Mouse (Mus musculus) hindbrain, postnatal 0 days (tissue): ENCODE measurements at regions not wholly inside any gene's neighbourhood (a gene's known extent, or its start where the extent isn't known, plus 50 kb on each side); places are given as distances from the start of the nearest gene placed in this dataset.
A peak's percentile ranks its signal among the peaks of the same experiment; 100 is the strongest.

Source experiments
- ATAC-seq: fragments of 200-750 bp; cut with Nextera tagmentation; 2 replicates; pipeline ENCODE4 v1.8.0; 2017; ENCODE audit warnings: mild to moderate bottlenecking, moderate TSS enrichment, moderate library complexity
- DNase-seq: peaks from one replicate; pipeline ENCODE4 v3.0.0-alpha.2; 2015; ENCODE audit warnings: low spot score
- H3K27ac ChIP-seq: fragments of 300-500 bp; sonication (generic); 2 replicates; pipeline ENCODE4 v1.5.1; 2014; ENCODE audit warnings: mild to moderate bottlenecking
- H3K27me3 ChIP-seq: fragments of 300-500 bp; sonication (generic); 2 replicates; pipeline ENCODE4 v1.6.1; 2014; ENCODE audit warnings: low read length, mixed read lengths; ENCODE audit not compliant: insufficient read depth
- H3K36me3 ChIP-seq: fragments of 300-500 bp; sonication (generic); 2 replicates; pipeline ENCODE4 v1.6.1; 2014; ENCODE audit warnings: low read length, mixed read lengths; ENCODE audit not compliant: insufficient read depth
- H3K4me1 ChIP-seq: fragments of 300-500 bp; sonication (generic); 2 replicates; pipeline ENCODE4 v1.6.1; 2014; ENCODE audit warnings: antibody characterized with exemption, low read length, mixed read lengths; ENCODE audit not compliant: insufficient read depth
- H3K4me2 ChIP-seq: fragments of 300-500 bp; sonication (generic); 2 replicates; pipeline ENCODE4 v1.6.1; 2014; ENCODE audit warnings: low read depth, mild to moderate bottlenecking, low read length, moderate library complexity, mixed read lengths
- H3K4me3 ChIP-seq: fragments of 300-500 bp; sonication (generic); 2 replicates; pipeline ENCODE4 v1.5.1; 2014; ENCODE audit warnings: low read length
- H3K9ac ChIP-seq: fragments of 300-500 bp; sonication (generic); replicated peaks from 2 replicates; pipeline ENCODE4 v1.6.1; 2014; ENCODE audit warnings: mild to moderate bottlenecking, low read length, moderate library complexity, mixed read lengths
- H3K9me3 ChIP-seq: fragments of 300-500 bp; sonication (generic); 2 replicates; pipeline ENCODE4 v1.6.1; 2016; ENCODE audit warnings: low read length, mixed read lengths
- CTCF ChIP-seq: IDR thresholded peaks from 2 replicates; pipeline ENCODE4 v1.5.1; 2016; ENCODE audit warnings: antibody characterized with exemption, control low read depth, low read depth
- WGBS: fragments of 180-500 bp; shearing (Covaris S2); extraction: QIAGEN DNeasy Blood & Tissue Kit; methylation state at CpG from one replicate; pipeline ENCODE4 v1.1.7; 2014; 5-methylcytosine and 5-hydroxymethylcytosine counted together

GRCm38 (mm10) chr13:55981041-55981440 lies 145.0 kb upstream of the Pitx1 start:
- TF ChIP-seq CTCF = no peak
- Histone ChIP-seq H3K9ac (no peak overlapping the region), H3K4me3 (no peak overlapping the region), H3K9me3 (no peaks in the 10 kb centered on the region), H3K4me1 (no peaks in the 10 kb centered on the region), H3K27ac (no peak overlapping the region), H3K36me3 (no peaks in the 10 kb centered on the region), H3K4me2 (no peak overlapping the region), H3K27me3 (no peaks in the 10 kb centered on the region)
- WGBS = 54% methylated on average over 6 of the region's 6 CpGs
- no peak for DNase-seq
- no peak for ATAC-seq

GRCm38 (mm10) chr13:55977902-55978301 lies 141.9 kb upstream of the Pitx1 start:
- TF ChIP-seq CTCF = no peak
- ATAC-seq = no peak
- H3K4me2 ChIP-seq = no peak overlapping the region
- no peaks in the 10 kb centered on the region for H3K27me3 ChIP-seq
- H3K4me3 ChIP-seq = no peak overlapping the region
- no peaks in the 10 kb centered on the region for H3K36me3 ChIP-seq
- no peak overlapping the region for H3K9ac ChIP-seq
- no peaks in the 10 kb centered on the region for H3K4me1 ChIP-seq
- H3K9me3 ChIP-seq = no peaks in the 10 kb centered on the region
- 79% methylated on average over 3 of the region's 3 CpGs for WGBS
- DNase-seq = no peak
- H3K27ac ChIP-seq = no peak overlapping the region

- DNase-seq = peak; percentile 31
- Histone ChIP-seq H3K27me3 (no peaks in the 10 kb centered on the region), H3K36me3 (no peaks in the 10 kb centered on the region), H3K27ac (peak overlapping the region; percentile 17; the same call in 1 of the 2 replicates), H3K4me1 (no peaks in the 10 kb centered on the region), H3K9ac (no peak overlapping the region), H3K4me2 (no peak overlapping the region), H3K4me3 (no peak overlapping the region), H3K9me3 (no peaks in the 10 kb centered on the region)
- 33% methylated on average over 10 of the region's 10 CpGs for WGBS
- TF ChIP-seq CTCF = no peak
- ATAC-seq = no peak
Observed at GRCm38 (mm10) chr13:55976911-55977381, 141.0 kb upstream of the Pitx1 start.

GRCm38 (mm10) chr13:55974105-55974504 lies 138.1 kb upstream of the Pitx1 start:
- peak; percentile 61 for TF ChIP-seq CTCF
- Histone ChIP-seq H3K9ac (no peak overlapping the region), H3K4me1 (no peaks in the 10 kb centered on the region), H3K4me3 (no peak overlapping the region), H3K27me3 (no peaks in the 10 kb centered on the region), H3K4me2 (no peak overlapping the region), H3K9me3 (no peaks in the 10 kb centered on the region), H3K36me3 (no peaks in the 10 kb centered on the region), H3K27ac (no peak overlapping the region)
- DNase-seq (peak; percentile 40), ATAC-seq (no peak)
- WGBS = 43% methylated on average over 5 of the region's 5 CpGs

- Histone ChIP-seq H3K9me3 (no peaks in the 10 kb centered on the region), H3K9ac (no peak overlapping the region), H3K4me3 (no peak overlapping the region), H3K27me3 (no peaks in the 10 kb centered on the region), H3K4me2 (no peak overlapping the region), H3K4me1 (no peaks in the 10 kb centered on the region), H3K27ac (no peak overlapping the region), H3K36me3 (no peaks in the 10 kb centered on the region)
- TF ChIP-seq CTCF = no peak
- no peak for DNase-seq
- no peak for ATAC-seq
- WGBS = 79% methylated on average over 6 of the region's 6 CpGs
Observed at GRCm38 (mm10) chr13:55970687-55971086, 134.7 kb upstream of the Pitx1 start.

- TF ChIP-seq CTCF = 0 out of 2 replicates have a peak, but pooled peaks have one; percentile 13
- Histone ChIP-seq H3K9ac (no peak overlapping the region), H3K4me1 (no peaks in the 10 kb centered on the region), H3K9me3 (no peaks in the 10 kb centered on the region), H3K4me3 (no peak overlapping the region), H3K27me3 (peaks cover 2% of the 10 kb centered on the region; the same call in 1 of the 2 replicates), H3K4me2 (no peak overlapping the region), H3K27ac (no peak overlapping the region), H3K36me3 (no peaks in the 10 kb centered on the region)
- DNase-seq (no peak), ATAC-seq (no peak)
- 91% methylated on average over 4 of the region's 4 CpGs for WGBS
Observed at GRCm38 (mm10) chr13:55969473-55969872, 133.5 kb upstream of the Pitx1 start.

- 77% methylated on average over 6 of the region's 6 CpGs for WGBS
- TF ChIP-seq CTCF = no peak
- no peak for DNase-seq
- Histone ChIP-seq H3K27ac (no peak overlapping the region), H3K9me3 (no peaks in the 10 kb centered on the region), H3K4me2 (no peak overlapping the region), H3K27me3 (peaks cover 18% of the 10 kb centered on the region), H3K36me3 (no peaks in the 10 kb centered on the region), H3K4me1 (no peaks in the 10 kb centered on the region), H3K4me3 (no peak overlapping the region), H3K9ac (no peak overlapping the region)
- no peak for ATAC-seq
Observed at GRCm38 (mm10) chr13:55967151-55967550, 131.2 kb upstream of the Pitx1 start.
